Mouse (Mus musculus): ENCODE results near the gene Dact2. TPM values are rescaled to one million over a fixed set of nuclear protein-coding genes. Genes with fewer than 3 reads are reported as not detected.

Dact2 gene
- polyA plus RNA-seq, 1 experiment from 2014 or later = 3.7 TPM

- Histone ChIP-seq H3K27me3 (replicated peaks; ENCODE audit: control insufficient read depth, insufficient read depth, low read length) (no peaks in the 10 kb centered on the region), H3K27ac (ENCODE audit: low read depth, low read length) (no peak overlapping the region), H3K4me3 (ENCODE audit: low read length) (no peak overlapping the region), H3K9me3 (ENCODE audit: control insufficient read depth, low read length) (no peaks in the 10 kb centered on the region), H3K36me3 (ENCODE audit: control insufficient read depth, insufficient read depth, low read length) (no peaks in the 10 kb centered on the region), H3K9ac (ENCODE audit: low read depth, low read length) (no peak overlapping the region), H3K4me2 (ENCODE audit: low read length) (no peak overlapping the region), H3K4me1 (ENCODE audit: control insufficient read depth, insufficient read depth, low read depth, low read length) (no peaks in the 10 kb centered on the region)
- ATAC-seq = no peak
- WGBS = 45% methylated on average over 1 of the region's 1 CpGs
Observed at GRCm38 (mm10) chr17:14173459-14173858, 30.6 kb downstream of the Dact2 start.

DNA sequence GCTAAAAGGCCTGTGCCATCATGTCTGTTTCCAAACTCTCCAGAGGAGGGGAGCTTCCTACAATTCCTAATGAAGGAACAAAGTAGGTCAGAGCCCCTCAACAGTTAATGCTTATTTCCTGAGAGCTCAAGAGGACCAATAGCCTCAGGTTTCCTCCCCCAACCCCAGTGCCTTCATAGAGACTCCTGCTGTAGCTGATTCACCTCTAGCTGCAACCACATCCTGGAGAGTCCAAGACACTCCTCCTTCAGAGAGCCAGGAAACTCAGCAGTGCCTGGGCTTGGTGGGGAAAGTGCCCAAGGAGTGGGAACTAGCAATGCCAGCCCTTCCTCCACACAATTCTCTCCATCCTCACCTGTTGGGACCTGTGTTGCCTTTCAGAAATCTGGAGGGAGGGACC, 31.4 kb downstream of the Dact2 start:
- no peaks in the 10 kb centered on the region for H3K27me3 ChIP-seq (replicated peaks; ENCODE audit: control insufficient read depth, insufficient read depth, low read length)
- no peak for ATAC-seq
- H3K9me3 ChIP-seq (ENCODE audit: control insufficient read depth, low read length) = no peaks in the 10 kb centered on the region

DNA sequence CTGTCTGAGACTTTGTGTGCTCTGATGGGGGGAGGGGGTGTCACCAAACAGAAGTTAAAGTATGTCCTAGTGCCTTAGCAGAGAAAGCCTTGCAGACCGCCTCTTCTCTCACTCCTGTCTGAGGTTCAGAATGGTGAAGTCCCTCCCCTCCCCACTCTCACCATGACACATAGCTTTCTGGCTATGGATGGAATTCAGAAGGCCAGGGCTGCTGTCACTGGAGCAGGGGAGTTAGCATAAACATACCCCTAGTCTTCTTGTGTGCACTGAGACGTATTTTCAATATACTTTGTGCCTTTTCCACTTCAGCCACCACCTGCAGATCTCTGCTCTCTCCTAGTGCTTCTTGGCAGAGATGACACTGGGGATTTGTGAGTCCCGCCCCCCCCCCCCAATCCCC, 31.9 kb downstream of the Dact2 start:
- Histone ChIP-seq H3K4me2 (ENCODE audit: low read length) (no peak overlapping the region), H3K9me3 (ENCODE audit: control insufficient read depth, low read length) (no peaks in the 10 kb centered on the region), H3K36me3 (ENCODE audit: control insufficient read depth, insufficient read depth, low read length) (no peaks in the 10 kb centered on the region), H3K9ac (ENCODE audit: low read depth, low read length) (no peak overlapping the region), H3K4me3 (ENCODE audit: low read length) (no peak overlapping the region), H3K4me1 (ENCODE audit: control insufficient read depth, insufficient read depth, low read depth, low read length) (no peaks in the 10 kb centered on the region), H3K27ac (ENCODE audit: low read depth, low read length) (no peak overlapping the region), H3K27me3 (replicated peaks; ENCODE audit: control insufficient read depth, insufficient read depth, low read length) (no peaks in the 10 kb centered on the region)
- ATAC-seq = no peak
- 67% methylated on average over 3 of the region's 3 CpGs for WGBS

More for the DNA sequence above, 31.4 kb downstream of the Dact2 start:
- Histone ChIP-seq H3K4me2 (ENCODE audit: low read length) (no peak overlapping the region), H3K9ac (ENCODE audit: low read depth, low read length) (no peak overlapping the region), H3K27ac (ENCODE audit: low read depth, low read length) (no peak overlapping the region), H3K36me3 (ENCODE audit: control insufficient read depth, insufficient read depth, low read length) (no peaks in the 10 kb centered on the region), H3K4me3 (ENCODE audit: low read length) (no peak overlapping the region), H3K4me1 (ENCODE audit: control insufficient read depth, insufficient read depth, low read depth, low read length) (no peaks in the 10 kb centered on the region)

DNA sequence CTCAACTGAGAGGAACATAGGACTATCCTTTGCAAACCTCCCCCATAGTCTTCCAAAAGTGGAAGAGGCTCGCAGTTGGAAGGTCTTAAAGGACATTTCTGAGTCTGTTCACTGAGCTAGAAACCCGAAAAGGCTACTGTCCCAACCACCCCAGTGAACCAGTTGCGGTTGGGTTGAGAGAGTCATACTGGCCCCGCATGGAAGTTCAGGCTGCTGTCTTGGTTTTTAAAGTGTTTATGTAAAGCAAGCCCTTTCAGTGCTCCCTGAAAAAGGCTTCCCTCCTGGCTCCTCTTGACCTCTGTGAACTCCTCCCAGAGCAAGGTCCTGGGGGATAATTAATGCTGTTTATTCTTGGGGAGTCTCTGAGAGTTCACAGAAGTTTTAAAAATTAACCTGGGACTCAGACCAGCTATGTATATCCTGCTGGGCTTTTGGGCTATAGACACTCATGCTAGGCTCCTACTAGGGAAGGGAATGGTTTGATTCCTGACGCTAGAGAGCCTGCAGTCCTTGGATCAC, 33.1 kb downstream of the Dact2 start:
- H3K4me2 ChIP-seq (ENCODE audit: low read length) = no peak overlapping the region
- H3K36me3 ChIP-seq (ENCODE audit: control insufficient read depth, insufficient read depth, low read length) = no peaks in the 10 kb centered on the region
- WGBS = 47% methylated on average over 5 of the region's 5 CpGs
- no peak overlapping the region for H3K4me3 ChIP-seq (ENCODE audit: low read length)
- no peak for ATAC-seq
- H3K9me3 ChIP-seq (ENCODE audit: control insufficient read depth, low read length) = no peaks in the 10 kb centered on the region
- no peaks in the 10 kb centered on the region for H3K27me3 ChIP-seq (replicated peaks; ENCODE audit: control insufficient read depth, insufficient read depth, low read length)
- peaks cover 6% of the 10 kb centered on the region for H3K4me1 ChIP-seq (ENCODE audit: control insufficient read depth, insufficient read depth, low read depth, low read length)
- no peak overlapping the region for H3K9ac ChIP-seq (ENCODE audit: low read depth, low read length)
- H3K27ac ChIP-seq (ENCODE audit: low read depth, low read length) = no peak overlapping the region

- no peak for ATAC-seq
- H3K9me3 ChIP-seq (ENCODE audit: control insufficient read depth, low read length) = no peaks in the 10 kb centered on the region
- no peaks in the 10 kb centered on the region for H3K36me3 ChIP-seq (ENCODE audit: control insufficient read depth, insufficient read depth, low read length)
- H3K4me3 ChIP-seq (ENCODE audit: low read length) = no peak overlapping the region
- H3K9ac ChIP-seq (ENCODE audit: low read depth, low read length) = no peak overlapping the region
- 69% methylated on average over 11 of the region's 11 CpGs for WGBS
- no peaks in the 10 kb centered on the region for H3K27me3 ChIP-seq (replicated peaks; ENCODE audit: control insufficient read depth, insufficient read depth, low read length)
- H3K4me2 ChIP-seq (ENCODE audit: low read length) = no peak overlapping the region
- peaks cover 18% of the 10 kb centered on the region for H3K4me1 ChIP-seq (ENCODE audit: control insufficient read depth, insufficient read depth, low read depth, low read length)
- no peak overlapping the region for H3K27ac ChIP-seq (ENCODE audit: low read depth, low read length)
Observed at GRCm38 (mm10) chr17:14169431-14169830, 34.7 kb downstream of the Dact2 start.

GRCm38 (mm10) chr17:14167594-14167993, 36.5 kb downstream of the Dact2 start:
- Histone ChIP-seq H3K4me1 (ENCODE audit: control insufficient read depth, insufficient read depth, low read depth, low read length) (peaks cover 18% of the 10 kb centered on the region), H3K36me3 (ENCODE audit: control insufficient read depth, insufficient read depth, low read length) (no peaks in the 10 kb centered on the region), H3K4me3 (ENCODE audit: low read length) (no peak overlapping the region), H3K27me3 (replicated peaks; ENCODE audit: control insufficient read depth, insufficient read depth, low read length) (no peaks in the 10 kb centered on the region), H3K9me3 (ENCODE audit: control insufficient read depth, low read length) (no peaks in the 10 kb centered on the region), H3K27ac (ENCODE audit: low read depth, low read length) (no peak overlapping the region), H3K9ac (ENCODE audit: low read depth, low read length) (no peak overlapping the region), H3K4me2 (ENCODE audit: low read length) (no peak overlapping the region)
- peak; percentile 43; the same call in 1 of the 2 replicates for ATAC-seq
- 58% methylated on average over 5 of the region's 5 CpGs for WGBS

GRCm38 (mm10) chr17:14166746-14167432, 37.2 kb downstream of the Dact2 start:
- H3K4me1 ChIP-seq (ENCODE audit: control insufficient read depth, insufficient read depth, low read depth, low read length) = peaks cover 18% of the 10 kb centered on the region
- H3K4me2 ChIP-seq (ENCODE audit: low read length) = no peak overlapping the region
- no peak overlapping the region for H3K27ac ChIP-seq (ENCODE audit: low read depth, low read length)
- 69% methylated on average over 6 of the region's 6 CpGs for WGBS
- H3K9me3 ChIP-seq (ENCODE audit: control insufficient read depth, low read length) = no peaks in the 10 kb centered on the region
- no peaks in the 10 kb centered on the region for H3K27me3 ChIP-seq (replicated peaks; ENCODE audit: control insufficient read depth, insufficient read depth, low read length)
- no peak overlapping the region for H3K4me3 ChIP-seq (ENCODE audit: low read length)
- H3K9ac ChIP-seq (ENCODE audit: low read depth, low read length) = no peak overlapping the region
- no peak for ATAC-seq
- H3K36me3 ChIP-seq (ENCODE audit: control insufficient read depth, insufficient read depth, low read length) = no peaks in the 10 kb centered on the region

- no peak overlapping the region for H3K9ac ChIP-seq (ENCODE audit: low read depth, low read length)
- no peaks in the 10 kb centered on the region for H3K9me3 ChIP-seq (ENCODE audit: control insufficient read depth, low read length)
- peaks cover 18% of the 10 kb centered on the region for H3K4me1 ChIP-seq (ENCODE audit: control insufficient read depth, insufficient read depth, low read depth, low read length)
- WGBS = 47% methylated on average over 9 of the region's 9 CpGs
- peak overlapping the region; percentile 35; the same call in 1 of the 2 replicates for H3K27ac ChIP-seq (ENCODE audit: low read depth, low read length)
- no peaks in the 10 kb centered on the region for H3K27me3 ChIP-seq (replicated peaks; ENCODE audit: control insufficient read depth, insufficient read depth, low read length)
- H3K36me3 ChIP-seq (ENCODE audit: control insufficient read depth, insufficient read depth, low read length) = no peaks in the 10 kb centered on the region
- ATAC-seq = no peak
- H3K4me2 ChIP-seq (ENCODE audit: low read length) = peak overlapping the region; percentile 26; the same call in 1 of the 2 replicates
- H3K4me3 ChIP-seq (ENCODE audit: low read length) = no peak overlapping the region
Observed at GRCm38 (mm10) chr17:14165934-14166610, 38.0 kb downstream of the Dact2 start.

DNA sequence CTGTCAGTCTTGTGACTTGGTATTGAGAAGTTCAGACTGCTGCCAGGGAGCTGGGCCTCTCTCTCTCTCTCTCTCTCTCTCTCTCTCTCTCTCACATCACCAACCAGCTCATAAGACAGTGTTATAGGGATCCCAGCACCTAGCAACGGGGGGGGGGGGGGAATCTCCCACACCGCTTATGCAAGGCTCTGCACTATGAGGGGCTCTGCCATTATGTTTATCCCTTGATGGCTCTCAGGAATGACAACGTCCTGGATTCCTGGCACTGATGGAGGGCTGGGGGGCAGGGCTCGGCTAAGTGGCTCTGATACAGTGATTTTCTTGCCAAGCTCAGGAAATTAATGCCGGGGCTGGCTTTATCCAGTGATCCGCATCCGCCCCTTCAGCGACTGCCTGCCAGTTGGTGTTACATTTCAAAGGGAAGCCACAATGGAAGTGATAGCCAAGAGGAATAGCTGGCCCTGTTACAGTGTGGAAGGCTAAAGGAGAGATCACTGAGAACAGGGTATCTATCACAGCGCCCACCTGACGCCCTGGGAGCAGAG, 38.7 kb downstream of the Dact2 start:
- ATAC-seq = peak; percentile 84
- Histone ChIP-seq H3K4me3 (ENCODE audit: low read length) (no peak overlapping the region), H3K4me2 (ENCODE audit: low read length) (peak overlapping the region; percentile 26), H3K27me3 (replicated peaks; ENCODE audit: control insufficient read depth, insufficient read depth, low read length) (no peaks in the 10 kb centered on the region), H3K27ac (ENCODE audit: low read depth, low read length) (peak overlapping the region; percentile 35), H3K9me3 (ENCODE audit: control insufficient read depth, low read length) (no peaks in the 10 kb centered on the region), H3K36me3 (ENCODE audit: control insufficient read depth, insufficient read depth, low read length) (no peaks in the 10 kb centered on the region), H3K9ac (ENCODE audit: low read depth, low read length) (no peak overlapping the region), H3K4me1 (ENCODE audit: control insufficient read depth, insufficient read depth, low read depth, low read length) (peaks cover 18% of the 10 kb centered on the region)
- WGBS = 4% methylated on average over 10 of the region's 10 CpGs
